Mouse (Mus musculus): ENCODE data around the gene Cmss1.

Cmss1 gene

GRCm38 (mm10) chr16:57514371-57514770 is 92.3 kb downstream of the Cmss1 start:
- DNase-seq (ENCODE audit: low spot score), result no peak

DNA sequence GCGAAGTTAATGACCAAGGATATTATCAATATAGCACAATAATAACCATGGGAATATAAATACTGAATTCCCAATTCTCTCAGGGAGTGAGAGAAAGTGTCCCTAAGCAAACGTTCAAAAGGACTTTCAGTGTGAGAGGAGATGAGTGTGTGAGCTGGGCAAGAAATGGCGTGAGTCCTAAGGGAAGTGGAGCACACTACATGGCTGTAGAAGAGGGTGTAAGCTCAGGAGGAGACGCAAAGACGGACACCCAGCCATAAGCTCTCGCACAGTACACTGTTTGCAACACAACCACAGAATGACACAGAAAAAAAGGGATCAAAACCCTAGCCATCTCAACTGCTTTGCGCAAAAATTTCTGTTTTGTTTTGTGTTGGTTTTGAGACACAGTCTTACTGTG is 93.1 kb downstream of the Cmss1 start:
- DNase-seq (ENCODE audit: low spot score), result no peak

- DNase-seq (ENCODE audit: low spot score), result no peak
These were observed 97.6 kb downstream of the Cmss1 start for GRCm38 (mm10) chr16:57509099-57509498.

DNA sequence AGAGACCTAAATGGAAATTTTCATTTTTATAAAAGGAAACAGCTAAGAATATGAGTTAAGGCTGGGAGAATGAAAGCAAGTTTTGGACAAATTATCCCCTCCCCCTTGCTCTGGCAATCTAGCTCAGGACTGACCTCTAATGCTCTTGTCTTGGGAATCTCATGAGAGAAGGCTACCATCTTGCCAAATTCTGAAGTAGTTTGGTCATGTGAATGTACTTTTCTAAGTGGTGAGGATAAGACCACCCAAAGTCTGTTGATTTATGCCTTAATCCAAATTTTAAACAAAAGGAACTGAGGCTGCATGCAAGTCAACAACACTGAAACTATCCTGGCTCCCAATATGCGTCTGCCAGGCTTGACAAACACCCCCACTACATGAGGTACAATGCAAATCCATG is 98.3 kb downstream of the Cmss1 start:
- no peak for DNase-seq (ENCODE audit: low spot score)

GRCm38 (mm10) chr16:57506133-57506532 is 100.5 kb downstream of the Cmss1 start:
- no peak for DNase-seq (ENCODE audit: low spot score)

DNA sequence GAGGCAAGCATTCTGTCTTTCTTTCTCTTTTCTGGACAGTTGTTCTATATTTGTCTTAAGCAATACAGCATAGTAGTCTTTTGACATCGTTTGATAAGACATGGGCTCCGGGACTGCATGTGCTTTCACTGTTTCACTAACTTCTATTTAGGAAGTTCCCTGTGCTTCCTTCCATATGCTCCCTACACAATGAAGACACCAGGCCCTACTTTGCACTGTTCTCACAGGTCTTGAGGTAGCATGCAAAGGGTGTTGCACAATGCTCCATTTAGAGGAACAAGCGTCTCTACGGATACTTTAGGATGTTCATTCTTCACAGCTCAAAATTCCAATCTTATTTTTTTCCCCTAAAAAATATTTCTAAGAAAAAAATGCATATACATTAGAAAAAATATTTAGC is 101.9 kb downstream of the Cmss1 start:
- no peak for DNase-seq (ENCODE audit: low spot score)

- no peak for DNase-seq (ENCODE audit: low spot score)
These were observed 103.9 kb downstream of the Cmss1 start for GRCm38 (mm10) chr16:57502761-57503160.

GRCm38 (mm10) chr16:57502230-57502629 is 104.4 kb downstream of the Cmss1 start:
- no peak for DNase-seq (ENCODE audit: low spot score)

DNA sequence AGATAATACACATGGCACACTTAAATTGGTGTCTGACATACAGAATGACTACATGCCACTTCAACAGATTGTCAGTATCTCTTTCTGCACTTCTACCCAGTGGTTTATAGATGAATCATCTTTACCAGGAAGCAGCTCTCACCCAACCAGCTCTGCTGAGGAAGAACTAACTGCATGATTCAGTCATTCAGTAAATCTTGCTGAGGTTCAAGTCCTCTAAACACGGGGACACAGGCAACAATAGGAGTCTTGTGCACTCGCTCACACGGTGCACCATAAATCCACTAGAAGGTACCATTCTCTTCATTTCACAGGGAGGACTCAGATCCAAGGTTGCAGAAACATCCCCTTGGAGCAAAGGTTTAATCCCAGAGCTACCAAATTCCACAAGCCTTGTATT is 105.8 kb downstream of the Cmss1 start:
- no peak for DNase-seq (ENCODE audit: low spot score)

DNA sequence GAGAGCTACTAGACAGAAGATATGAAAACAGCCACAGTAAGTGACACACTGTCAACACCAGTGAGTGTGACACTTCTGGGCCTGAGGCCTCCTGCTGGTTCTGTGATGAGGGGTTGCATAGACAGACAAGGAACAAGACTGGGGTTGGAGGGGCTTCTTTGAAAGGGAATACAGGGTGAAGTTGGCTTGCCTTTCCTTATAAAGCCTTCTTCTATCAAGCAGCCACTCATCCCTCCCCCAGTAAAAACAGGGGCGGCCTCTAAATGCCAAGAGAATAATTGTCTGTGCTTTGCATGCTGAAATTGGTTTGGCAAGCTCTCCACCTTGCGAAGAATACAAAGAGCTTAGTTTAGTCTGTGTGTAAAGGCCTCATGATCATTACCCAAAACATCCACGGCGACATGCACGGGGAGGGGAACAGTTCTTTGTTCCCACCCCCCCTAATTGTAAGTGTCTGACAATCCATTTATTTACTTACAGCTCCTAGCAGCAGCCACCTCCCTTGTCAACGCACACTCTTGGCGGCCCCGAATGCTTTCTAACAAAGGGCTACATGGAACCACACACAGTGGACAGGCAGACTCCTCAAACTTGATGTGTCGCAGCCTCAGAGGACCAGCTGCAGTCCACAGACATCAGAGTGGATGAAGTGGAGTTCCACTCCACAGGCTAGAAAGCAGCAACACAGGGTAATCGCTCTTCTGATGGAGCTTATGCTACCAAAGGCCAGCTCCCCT is 110.1 kb downstream of the Cmss1 start:
- DNase-seq (ENCODE audit: low spot score), result no peak

- no peak for DNase-seq (ENCODE audit: low spot score)
These were observed 111.0 kb downstream of the Cmss1 start for GRCm38 (mm10) chr16:57495476-57496203.

GRCm38 (mm10) chr16:57491853-57492252 is 114.8 kb downstream of the Cmss1 start:
- no peak for DNase-seq (ENCODE audit: low spot score)

DNA sequence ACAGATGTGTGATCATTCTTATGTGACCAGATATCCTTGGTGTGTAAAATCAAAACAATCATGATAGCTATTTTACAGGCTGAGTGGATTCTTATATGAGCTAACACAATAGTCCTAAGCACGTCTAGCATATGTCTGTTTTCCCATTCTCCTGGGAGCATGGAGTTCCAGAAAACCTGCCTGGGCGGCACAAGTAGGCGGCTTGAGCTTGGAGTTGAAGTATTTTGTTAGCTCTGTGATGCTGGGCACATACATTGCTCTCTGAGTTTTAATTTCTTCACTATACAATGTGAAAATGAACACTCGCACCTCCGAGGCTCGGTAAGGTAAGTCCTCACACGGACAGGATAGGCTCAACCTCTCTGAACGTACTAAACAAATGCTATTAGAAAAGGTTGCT is 116.0 kb downstream of the Cmss1 start:
- DNase-seq (ENCODE audit: low spot score), result no peak

- DNase-seq (ENCODE audit: low spot score), result no peak
These were observed 118.0 kb downstream of the Cmss1 start for GRCm38 (mm10) chr16:57488661-57489060.

DNA sequence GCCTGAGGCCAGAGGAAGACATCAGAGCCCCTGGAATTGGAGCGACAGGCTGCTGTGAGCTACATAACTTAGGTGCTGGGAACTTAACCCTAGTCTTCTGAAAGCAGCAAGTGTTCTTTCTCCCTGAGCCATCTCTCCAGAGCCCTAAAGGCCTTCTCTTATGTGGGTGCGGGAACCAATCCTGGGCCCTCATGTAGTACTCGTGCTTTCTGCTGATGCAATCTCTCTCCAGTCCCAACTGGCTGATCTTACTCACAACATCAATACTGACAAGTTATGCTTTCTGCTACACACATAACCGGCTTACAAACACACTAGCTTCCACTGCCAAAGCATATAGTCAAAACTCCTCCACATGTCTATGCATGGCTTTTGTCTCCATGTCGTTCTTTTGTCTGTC is 120.4 kb downstream of the Cmss1 start:
- DNase-seq (ENCODE audit: low spot score), result no peak

- DNase-seq (ENCODE audit: low spot score), result no peak
These were observed 121.4 kb downstream of the Cmss1 start for GRCm38 (mm10) chr16:57485265-57485664.

GRCm38 (mm10) chr16:57484043-57484795 is 122.4 kb downstream of the Cmss1 start:
- DNase-seq (ENCODE audit: low spot score), result no peak

GRCm38 (mm10) chr16:57483503-57483902 is 123.2 kb downstream of the Cmss1 start:
- DNase-seq (ENCODE audit: low spot score), result no peak

- no peak for DNase-seq (ENCODE audit: low spot score)
These were observed 123.8 kb downstream of the Cmss1 start for GRCm38 (mm10) chr16:57482911-57483310.

- peak; percentile 15 for DNase-seq (ENCODE audit: low spot score)
These were observed 124.4 kb downstream of the Cmss1 start for GRCm38 (mm10) chr16:57482264-57482663.

- DNase-seq (ENCODE audit: low spot score), result no peak
These were observed 126.9 kb downstream of the Cmss1 start for GRCm38 (mm10) chr16:57479776-57480175.

DNA sequence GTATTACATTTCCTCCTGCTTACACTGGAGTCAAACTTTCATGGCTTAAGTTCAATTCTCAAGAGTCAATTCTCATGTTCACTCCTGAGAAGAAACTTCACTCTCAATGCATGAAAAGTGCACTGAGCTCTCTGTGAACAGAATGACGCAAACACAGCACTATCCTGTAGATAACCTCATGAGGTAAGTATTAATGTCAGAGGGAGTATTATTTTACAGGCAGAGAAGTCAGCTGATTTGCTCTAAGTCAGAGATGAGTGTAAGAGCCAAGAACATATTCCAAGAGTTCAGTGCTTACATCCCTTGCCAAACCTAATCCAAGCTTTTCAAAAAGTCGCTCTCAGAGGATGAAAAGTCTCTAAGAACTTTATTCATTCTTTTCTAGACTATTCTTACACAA is 128.2 kb downstream of the Cmss1 start:
- no peak for DNase-seq (ENCODE audit: low spot score)
